Mouse (Mus musculus) cerebral cortex, adult 2 months (tissue): ENCODE measurements around the gene Adtrp.

ENCODE experiments used
- WGBS: fragments of 180-500 bp; shearing (Covaris S2); methylation state at CpG from one replicate; pipeline ENCODE4 v1.1.7; 2018; 5-methylcytosine and 5-hydroxymethylcytosine counted together

Adtrp gene

DNA sequence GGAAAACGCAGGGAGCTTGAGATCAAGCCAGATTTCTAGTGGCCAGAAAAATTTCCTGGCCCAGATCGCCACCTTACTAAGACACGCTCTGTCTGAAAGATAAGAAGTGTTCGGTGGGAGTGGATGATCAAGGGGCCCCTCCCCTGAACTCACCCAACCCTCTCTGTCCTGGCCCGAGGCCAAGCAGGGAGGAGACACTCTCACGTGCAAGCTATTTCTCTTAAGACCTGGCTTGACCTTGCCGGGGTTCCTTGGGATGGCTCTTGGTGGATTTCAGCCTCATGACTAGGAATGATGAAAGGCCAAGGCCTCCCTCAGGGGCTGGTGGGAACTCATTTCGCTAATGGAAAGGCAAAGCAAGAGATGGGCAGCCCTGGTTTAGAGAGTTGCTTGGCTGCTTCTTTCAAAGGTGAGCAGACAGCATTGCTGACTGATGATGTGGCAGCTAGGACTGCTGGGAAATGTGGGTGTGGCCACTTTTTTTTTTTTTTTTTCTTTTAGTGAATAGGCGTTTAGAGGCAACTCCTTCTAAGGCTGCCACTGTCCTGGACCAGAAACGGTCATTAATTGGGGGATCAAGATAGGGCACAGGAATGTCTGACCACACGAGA, at the start of gene Adtrp:
Gene Adtrp, minus strand, starts transcription at position 169 of the 611 bp plus-strand sequence.
- 88% methylated on average over 11 of the region's 11 CpGs for WGBS

DNA sequence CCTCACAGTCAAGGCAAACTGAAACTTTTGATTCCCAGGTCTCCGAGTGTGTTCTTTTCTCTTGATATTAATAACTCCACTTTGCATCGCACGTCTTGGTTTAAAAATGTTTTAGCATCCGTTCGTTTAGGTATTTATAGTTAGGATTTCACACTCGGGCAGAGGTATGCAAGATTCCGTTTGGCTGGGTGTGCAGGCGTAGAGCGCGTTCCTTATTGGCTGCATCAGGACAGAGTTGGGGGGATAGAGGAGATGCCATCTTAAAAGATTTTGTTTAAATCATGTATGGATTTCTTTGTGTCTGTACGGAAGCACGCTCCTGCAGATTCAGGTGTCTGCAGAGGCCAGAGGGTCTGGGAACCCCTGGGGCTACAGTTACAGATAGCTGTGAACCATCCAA, 44.5 kb upstream of the Adtrp start:
- WGBS = 59% methylated on average over 12 of the region's 12 CpGs

DNA sequence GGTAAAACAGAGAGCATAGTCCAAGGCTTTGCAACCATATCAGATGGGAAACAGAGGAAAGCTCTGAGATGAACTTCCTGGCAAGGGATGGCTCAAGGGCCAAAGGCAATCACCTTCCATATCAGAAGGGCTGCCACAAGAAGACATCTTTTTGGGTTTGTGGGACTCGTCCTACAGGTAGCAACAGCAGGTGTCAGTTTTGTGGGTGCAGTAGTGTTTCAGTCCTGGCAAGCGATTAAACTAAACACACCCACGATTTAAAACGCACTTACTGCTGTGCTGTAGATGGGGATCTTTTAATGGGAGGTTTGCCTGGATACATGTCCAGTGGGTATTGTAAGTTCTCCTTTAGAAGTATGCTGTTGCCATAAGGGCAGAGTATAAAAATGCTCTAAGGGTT, 43.1 kb upstream of the Adtrp start:
- 74% methylated on average over 4 of the region's 4 CpGs for WGBS

DNA sequence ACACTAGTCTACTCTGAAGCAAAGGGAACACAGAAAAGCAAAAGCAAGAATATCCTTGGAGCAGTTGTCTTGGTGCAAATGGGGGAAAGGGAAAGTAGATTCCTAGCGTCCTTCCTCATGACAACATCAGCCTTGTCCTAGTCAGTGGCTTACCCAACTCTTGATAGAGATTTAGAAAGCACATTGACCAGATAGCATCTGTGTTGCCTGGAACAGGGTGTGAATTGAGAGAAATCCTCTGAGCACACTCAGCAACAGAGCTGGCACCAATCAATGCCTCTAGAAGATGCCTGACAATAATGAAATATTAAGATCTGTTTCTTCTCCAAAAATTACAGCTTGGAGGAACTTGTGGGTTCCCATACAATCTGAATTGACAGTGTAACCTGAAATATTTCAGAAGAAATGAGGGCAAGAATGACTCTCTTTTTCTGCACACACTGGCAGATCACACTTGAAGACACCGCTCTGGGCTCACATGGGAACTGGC, 42.7 kb upstream of the Adtrp start:
- 96% methylated on average over 2 of the region's 2 CpGs for WGBS

DNA sequence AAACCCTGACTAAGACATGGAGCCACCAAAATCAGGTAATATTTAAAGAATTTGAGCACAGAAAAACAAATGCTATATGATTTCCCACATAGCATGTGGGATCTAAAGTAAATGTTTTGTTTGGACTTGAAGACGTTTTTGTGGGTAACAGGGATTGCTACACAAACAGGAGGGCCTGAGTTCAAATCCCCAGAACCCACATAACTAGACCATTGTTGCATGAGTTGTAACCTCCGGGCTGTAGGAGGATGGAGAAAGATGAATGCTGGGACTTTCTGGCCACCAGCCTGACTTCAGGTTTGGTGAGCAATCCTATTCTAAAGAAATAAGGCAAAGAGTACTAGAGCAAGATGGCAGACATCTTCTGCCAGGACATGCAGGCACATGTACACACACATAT, 41.2 kb upstream of the Adtrp start:
- WGBS = 89% methylated on average over 2 of the region's 2 CpGs

DNA sequence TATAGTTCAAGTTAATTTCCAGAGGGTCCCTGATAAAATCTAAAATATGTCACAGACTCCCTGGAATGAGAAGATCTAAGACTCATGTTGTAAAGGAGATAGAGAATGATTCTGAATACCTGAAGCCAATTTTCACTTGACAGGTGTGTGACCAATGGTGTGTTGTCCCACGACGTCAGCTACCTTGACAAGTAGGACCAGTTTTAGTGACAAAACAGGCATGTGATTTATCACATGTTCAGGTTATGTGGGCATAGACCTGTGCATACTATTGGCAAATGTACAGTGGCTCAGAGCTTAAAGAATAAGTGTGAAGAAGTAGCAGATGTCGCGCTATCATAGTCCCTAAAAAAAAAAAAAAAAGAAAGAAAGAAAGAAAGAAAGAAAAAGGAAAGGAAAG, 38.6 kb upstream of the Adtrp start:
- 83% methylated on average over 4 of the region's 4 CpGs for WGBS

DNA sequence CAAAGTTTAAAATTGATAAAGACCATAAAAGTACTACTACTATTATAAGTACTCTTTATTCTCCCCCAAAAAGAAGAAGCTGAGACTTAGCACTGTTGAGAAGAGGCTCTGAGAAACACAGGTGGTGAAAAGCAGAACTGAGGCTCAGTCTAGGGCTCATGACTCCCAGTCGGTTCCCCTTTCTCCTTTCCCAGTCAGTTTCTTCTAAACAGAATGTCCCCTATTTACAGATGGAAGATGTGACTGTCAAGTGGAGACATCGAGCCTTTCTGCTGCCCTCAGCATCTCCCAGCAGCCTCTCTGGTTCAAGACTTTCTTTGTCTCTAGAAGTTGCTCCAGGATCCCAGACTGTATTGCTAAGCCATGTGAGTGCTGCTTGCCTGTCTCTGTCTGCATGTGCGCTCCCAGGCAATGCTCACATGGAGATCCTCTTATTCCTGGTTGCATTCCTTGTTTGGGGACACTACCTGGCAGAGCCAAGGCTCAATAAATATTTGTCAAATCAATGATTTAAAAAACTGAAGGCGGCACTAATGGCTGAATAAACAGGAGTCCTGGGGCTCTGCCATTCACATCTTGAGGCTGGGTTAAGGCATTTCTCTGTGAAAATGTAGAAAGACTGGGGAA, 36.3 kb upstream of the Adtrp start:
- 78% methylated on average over 4 of the region's 4 CpGs for WGBS

DNA sequence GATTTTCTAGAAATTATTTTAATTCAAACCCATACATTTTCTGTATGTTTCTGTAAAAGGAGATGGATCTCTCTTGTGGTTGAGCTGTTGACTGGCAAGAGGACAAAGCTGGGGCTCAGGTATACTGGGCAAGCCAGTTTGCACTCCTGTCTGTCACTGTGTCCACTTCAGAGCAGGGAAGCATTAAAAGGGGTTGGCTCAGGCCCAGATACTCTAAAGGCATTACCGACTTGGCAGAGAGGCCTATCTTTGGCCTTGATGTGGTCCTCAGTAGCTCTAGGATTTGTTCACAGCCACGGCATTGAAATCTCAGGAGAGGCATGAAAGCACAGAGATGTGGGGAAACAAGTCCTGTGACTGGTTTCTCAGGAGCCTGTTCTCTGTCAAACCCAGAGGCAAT, 33.7 kb upstream of the Adtrp start:
- 55% methylated on average over 2 of the region's 2 CpGs for whole genome bisulfite sequencing

DNA sequence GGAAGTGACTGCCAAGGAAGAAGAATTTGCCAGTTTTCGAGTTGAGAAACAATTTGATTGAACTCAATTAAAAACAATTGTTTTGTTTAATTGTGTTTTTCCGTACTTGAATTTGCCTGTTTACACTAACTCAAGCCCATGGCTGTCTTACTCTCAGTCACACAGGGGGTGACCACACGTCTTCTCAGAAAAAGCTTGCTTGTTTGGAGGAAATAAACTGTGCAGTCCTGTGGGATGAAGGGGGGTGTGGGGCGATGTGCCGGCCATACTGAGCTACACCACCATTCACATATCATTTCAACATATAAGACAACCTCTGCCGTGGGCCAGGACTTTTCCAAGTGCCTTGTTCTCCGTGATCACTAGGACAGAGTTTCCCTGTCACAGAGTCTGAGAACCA, 25.2 kb upstream of the Adtrp start:
- WGBS = 55% methylated on average over 7 of the region's 7 CpGs

DNA sequence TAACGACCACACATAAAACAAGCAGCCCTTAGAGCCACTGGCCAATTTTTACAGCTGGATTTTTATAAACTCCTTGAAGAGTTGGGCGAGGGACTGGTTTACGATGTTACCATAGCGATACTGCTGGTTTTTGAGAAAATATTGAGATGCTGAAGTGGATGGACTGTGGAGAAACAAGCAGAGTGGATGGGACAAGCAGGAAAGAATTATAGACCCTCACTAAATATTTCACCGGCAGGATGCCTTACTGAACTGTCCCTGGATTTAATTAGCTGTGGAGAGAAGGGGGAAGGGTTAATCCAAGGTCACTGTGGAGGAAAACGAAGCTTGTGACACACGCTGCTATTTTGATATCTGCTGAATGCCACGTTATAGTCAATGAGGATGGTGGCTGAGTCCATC, 24.7 kb upstream of the Adtrp start:
- 23% methylated on average over 8 of the region's 8 CpGs for WGBS

DNA sequence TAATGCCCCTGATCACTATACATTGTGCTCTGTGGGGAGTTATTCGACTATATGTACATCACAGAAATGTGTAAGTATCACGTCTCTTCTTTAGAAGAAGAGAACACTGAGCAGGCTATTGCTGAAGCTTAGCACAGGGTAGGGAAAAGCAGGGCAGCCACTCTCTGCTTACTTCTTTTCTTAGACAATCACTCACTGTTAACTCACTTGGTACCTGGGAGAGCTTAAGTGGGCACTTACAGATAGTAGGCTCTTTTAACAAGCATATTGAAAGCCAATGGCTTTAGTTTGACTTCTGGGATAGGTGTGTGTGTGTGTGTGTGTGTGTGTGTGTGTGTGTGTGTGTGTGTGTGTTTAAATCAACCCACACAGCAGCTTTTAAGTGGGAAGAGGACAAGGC, 20.0 kb upstream of the Adtrp start:
- WGBS = 83% methylated on average over 2 of the region's 2 CpGs

DNA sequence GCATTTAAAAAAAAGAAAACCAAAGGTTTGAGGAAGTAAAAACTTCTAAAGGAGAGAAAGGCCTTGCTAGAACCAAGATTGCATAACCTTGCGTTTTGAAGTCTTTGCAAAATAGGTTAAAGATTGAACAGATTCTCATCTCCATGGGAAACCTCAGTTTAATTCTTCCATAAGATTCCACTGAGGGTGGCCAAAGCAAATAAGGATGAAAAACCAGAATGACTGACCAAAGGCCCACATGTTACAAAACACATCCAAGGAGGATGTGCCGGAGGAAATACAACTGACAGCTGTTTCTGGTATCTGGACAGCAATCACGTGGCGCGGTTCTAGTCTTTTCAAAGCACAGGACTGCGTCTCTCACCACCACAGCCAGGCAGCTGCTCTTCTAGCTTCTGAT, 18.1 kb upstream of the Adtrp start:
- 74% methylated on average over 6 of the region's 6 CpGs for WGBS

DNA sequence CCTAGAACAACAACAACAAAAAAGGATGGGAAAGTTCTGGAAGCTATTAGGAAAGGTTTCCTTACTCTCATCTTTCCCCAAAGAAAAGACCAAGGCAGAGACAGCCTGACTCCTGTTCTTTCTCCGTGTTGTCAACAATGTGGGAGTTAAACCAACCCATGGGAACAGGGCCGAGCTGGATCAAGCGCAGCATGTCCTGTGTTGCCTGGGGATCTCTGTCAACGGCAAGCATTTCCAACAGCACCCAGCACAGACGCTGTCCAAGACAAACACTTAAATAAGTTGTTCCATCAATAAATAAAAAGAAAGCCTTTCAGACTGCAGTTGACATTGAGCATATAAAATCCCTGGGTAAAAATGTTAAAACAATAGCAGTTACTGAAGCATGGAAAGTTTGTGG, 17.6 kb upstream of the Adtrp start:
- WGBS = 65% methylated on average over 5 of the region's 5 CpGs

DNA sequence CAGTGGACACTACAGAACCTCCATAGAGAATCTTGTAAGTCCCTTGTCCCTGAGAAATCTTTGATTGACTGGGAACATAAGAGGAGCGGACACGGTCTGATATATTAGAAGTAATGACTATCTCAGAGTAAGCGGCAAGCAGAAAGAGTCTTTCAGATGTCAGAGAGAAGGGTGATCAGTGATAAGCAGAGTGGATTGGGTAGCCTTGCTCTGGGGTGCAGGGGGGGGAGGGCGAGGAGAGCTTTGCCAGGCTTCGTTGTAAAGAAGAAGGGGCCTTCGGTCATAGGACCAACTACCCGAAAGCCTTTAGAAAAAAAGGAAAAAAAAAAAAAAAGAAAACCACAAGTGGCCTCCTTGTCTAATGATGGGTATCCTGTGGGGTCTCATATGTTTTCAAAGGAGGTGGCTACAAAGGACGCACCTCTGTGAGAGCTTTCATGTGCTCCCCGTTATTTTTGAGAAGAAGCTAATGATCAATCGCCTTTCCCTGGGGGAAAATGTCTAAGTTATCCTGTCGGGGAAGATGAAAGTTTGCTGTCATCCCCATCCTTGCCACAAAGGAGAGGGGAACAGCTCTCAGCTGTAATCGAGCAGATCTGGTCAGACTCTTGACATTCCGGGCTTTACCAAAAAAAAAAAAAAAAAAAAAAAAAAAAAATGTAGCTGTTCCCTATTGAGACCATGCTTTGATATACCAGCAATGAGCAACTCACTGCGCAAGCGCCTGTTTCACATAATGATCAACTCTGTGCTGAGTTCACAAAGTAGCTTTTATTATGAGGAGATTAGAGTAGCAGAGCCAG, 13.3 kb upstream of the Adtrp start:
- 77% methylated on average over 15 of the region's 15 CpGs for WGBS

DNA sequence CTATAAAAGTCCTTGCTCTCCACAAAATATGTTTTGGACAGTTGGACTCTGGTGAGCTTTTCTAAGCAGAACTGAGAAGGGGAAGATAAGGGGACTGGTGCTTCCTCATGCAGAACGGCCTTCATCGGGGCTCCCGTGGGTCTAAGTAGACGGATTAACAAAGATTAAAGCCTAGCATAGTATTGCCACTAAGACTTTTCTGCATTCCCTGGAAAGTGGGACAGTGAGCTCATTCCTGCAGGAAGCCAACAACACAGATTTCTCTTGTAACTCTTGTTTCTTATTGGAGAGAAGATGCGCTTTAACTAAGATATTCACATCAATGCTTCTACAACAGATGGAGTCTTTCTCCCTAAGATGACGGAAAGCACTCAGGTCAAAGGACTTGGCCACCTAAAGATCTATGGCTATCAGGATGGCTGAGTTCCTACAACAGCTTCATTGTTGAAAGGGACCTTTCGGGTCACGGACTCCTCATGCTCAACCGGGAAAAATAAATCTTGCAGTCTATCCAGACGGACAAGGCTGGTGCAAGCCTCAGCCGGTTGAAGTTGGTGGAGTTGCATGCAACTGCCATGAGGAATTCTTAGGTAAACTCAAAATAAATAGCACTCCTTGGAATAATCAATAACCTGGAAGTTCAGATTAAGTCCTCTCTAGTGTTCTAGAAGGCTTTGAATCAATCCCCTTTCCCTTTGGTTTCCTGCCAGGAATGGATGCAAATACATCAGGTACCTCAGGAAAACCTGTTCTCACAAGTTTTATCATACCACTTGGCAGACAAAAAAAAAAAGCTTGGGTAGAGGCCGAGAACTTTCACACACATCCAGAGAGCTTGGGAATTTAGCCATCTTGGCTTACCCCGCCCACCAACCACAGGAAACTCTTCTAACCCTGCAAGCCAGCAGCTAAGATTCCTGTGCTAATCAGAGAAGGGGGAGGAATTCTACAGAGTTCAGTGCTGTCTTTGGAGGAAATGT, 8.0 kb upstream of the Adtrp start:
- 68% methylated on average over 13 of the region's 13 CpGs for WGBS

DNA sequence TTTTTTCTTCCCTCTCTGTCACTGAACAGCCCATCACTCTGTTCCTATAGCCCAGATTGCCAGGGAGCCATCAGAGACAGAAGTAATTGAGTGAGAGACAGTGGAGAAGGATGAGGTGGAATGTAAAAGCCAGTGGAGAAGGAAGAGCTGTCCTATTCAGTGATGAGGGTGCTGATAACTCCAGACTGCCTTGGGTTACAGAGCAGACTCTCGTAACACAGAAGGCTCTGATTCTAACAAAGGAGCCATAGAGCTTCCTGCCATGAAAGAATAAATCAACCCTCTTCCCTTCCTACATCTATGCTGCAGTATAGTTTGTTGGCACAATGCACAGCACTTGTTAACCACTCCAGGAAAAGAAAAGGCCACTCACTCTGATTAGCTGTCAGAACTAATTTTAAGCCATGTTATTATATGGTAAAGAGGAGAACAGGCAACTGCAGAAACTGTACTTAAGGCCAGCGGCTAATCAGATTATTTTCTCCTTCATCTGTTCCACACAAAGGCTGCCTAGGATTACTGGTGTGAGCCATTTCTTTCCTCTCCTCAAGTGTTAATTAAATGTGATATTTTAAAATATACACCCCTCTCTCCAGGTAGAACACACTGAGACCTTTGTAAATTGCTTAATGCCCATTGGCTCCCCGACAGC, 3.4 kb upstream of the Adtrp start:
- 88% methylated on average over 3 of the region's 3 CpGs for WGBS

DNA sequence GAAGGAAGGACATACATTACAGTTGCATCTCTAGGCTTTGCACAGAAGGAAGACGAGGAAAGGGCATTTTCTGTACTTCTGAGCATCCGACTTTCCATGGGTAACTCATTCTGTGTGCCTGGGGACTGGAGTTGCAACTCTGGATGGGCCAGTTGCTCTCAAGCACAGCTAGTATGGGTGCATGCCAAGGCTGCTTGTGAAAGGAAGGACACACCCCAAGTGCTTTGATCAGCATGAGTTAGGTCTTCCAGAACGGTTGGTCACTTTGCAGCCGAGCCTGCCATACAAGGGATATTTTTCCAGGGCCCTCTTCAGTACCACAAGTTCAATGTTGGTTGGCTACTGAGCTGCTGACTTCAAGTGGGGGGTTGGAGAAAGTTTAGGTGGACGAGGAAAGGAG, 968 bp downstream of the Adtrp start:
- 75% methylated on average over 5 of the region's 5 CpGs for WGBS

DNA sequence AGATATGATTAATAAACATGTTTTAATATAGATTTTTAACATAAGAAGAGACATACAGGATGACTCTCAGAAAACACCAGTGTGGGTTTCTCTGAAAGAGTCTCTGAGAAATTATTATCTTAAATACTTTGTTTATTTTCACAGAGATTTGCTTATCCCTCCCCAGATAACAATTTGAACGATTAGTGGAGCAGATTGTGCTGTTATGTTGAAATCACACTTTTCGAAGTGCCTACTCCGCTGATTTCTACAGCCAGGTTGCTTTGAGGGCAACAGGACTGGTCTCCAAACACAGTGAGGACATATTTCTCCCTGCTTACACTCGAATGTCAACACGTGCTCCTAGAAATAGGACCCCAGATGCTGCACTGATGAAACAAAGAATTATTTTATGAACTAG, 2.5 kb downstream of the Adtrp start:
- whole genome bisulfite sequencing = 87% methylated on average over 5 of the region's 5 CpGs

DNA sequence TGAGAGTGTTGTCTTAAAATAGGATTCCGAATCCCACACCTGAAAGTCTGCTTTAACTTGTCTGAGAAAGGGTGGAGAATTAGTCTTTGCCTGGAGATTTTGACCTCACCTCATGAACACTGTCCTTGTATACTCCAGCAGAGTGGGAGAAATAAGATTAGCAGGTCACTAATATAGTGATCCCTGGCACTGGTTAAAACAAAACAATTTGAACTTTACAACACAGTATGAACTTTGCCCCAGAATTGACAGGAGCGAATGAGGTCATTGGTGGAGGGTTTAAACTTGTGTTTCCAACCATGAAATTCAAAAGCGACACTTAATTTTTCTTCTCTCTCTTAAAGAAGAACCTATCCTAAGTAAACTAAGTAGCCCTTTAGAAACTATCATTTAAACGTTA, 3.4 kb downstream of the Adtrp start:
- WGBS = 90% methylated on average over 4 of the region's 4 CpGs

DNA sequence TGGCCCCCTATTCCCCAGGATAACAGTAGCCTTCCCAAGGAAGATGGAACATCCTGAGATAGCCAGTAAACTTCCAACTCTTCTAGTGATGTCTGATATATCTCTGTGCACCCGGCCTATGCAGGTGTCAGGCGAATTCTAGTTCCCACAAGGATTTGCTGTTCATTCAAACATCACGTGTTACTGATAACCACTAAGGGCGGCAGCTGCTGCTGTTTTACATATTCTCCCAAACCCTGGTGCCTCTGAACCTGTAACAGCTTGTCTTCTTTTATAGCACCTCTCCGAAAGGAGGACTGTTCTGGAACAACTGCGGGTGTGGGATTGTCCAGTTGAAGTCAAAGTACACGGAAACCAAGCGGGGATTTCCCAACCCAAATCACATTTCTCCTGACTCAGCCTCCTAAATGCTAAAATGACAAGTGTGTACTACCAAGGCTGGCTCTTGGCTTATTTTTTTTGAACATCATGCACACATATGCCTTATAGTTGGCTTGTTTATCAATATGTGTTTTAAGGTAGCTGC, 13.8 kb downstream of the Adtrp start:
- 93% methylated on average over 8 of the region's 8 CpGs for WGBS

DNA sequence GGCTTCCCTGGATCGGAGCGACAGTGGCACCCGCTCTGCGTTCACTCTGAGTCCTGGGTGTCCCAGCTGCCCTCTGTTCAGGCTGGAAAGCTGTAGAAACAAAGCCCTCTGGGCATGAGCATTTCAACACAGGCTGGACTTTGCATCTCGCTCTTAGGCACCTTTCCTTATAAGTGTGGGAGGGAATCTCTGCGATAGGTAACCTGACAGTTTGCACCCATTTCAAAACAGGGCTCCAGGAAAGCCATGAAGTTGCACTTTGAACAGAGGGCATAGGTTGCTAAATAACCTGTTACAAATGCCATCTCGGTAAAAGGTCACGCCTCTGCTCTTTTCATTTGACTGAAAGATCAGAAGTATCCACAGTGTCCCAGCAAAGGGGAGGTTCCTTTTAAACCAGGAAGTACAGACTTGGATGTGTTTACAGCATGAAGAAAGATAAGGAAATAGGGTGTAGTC, 19.2 kb downstream of the Adtrp start:
- 64% methylated on average over 8 of the region's 8 CpGs for WGBS
